Mouse (Mus musculus) spleen, adult 2 months (tissue): ENCODE results near the gene Bbs10.

Experiments used
- CTCF ChIP-seq: fragments of 200-500 bp; IDR thresholded peaks from 2 replicates; pipeline ENCODE4 v1.5.1; 2011; ENCODE audit warnings: mild to moderate bottlenecking, inconsistent platforms; ENCODE audit not compliant: insufficient read depth, insufficient read length, insufficient replicate concordance; ENCODE audit errors: extremely low read depth
- POLR2A ChIP-seq: fragments of 200-500 bp; IDR thresholded peaks from 2 replicates; pipeline ENCODE4 v1.6.1; 2011; ENCODE audit warnings: low read depth, low read length, inconsistent platforms

DNA sequence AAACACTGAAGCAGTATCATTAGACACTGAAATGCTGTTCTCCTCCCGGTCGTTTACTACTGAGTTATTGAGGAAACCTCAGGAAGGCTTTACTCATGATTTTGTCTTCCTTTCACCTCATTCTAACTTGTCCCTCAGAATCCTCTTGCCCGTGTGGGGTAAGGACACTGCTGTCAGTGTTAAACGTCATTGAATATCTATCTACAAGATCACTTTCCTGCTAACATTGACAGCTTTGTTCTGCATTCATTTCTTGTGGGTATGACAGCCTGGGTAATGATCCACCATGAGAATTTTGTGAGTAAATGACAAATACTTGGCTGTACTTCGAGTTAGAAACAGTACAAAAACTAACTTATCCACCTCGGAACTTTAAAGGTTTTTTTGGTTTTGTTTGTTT lies 848 bp upstream of the Bbs10 start:
- TF ChIP-seq CTCF: no peak
- no peak for TF ChIP-seq POLR2A
